Mouse (Mus musculus) NIH3T3 (cell line): ENCODE measurements at regions not wholly inside any gene's neighbourhood (a gene's known extent, or its start where the extent isn't known, plus 50 kb on each side); places are given as distances from the start of the nearest gene placed in this dataset.
A peak's percentile ranks its signal among the peaks of the same experiment; 100 is the strongest.

Experiments
- DNase-seq: peaks from one replicate; pipeline ENCODE4 v3.0.0-alpha.2; 2012; ENCODE audit warnings: low read depth

GRCm38 (mm10) chr10:43712657-43713056, 134.6 kb downstream of the Cd24a start:
- no peak for DNase-seq

- no peak for DNase-seq
Measured at GRCm38 (mm10) chr10:43718768-43719167, 140.7 kb downstream of the Cd24a start.

- no peak for DNase-seq
Measured at GRCm38 (mm10) chr10:43721356-43721755, 143.3 kb downstream of the Cd24a start.

GRCm38 (mm10) chr10:43722164-43722563, 144.1 kb downstream of the Cd24a start:
- DNase-seq: no peak

- peak; percentile 81 for DNase-seq
Measured at GRCm38 (mm10) chr10:43722711-43723614, 144.9 kb downstream of the Cd24a start.

GRCm38 (mm10) chr10:43723615-43723937, 145.5 kb downstream of the Cd24a start:
- DNase-seq: no peak

GRCm38 (mm10) chr10:43727746-43728145, 149.7 kb downstream of the Cd24a start:
- no peak for DNase-seq

GRCm38 (mm10) chr10:43729184-43729583, 151.1 kb downstream of the Cd24a start:
- DNase-seq: no peak

- DNase-seq: no peak
Measured at GRCm38 (mm10) chr10:43733618-43734415, 155.7 kb downstream of the Cd24a start.

- no peak for DNase-seq
Measured at GRCm38 (mm10) chr10:43739181-43739580, 161.1 kb downstream of the Cd24a start.

GRCm38 (mm10) chr10:43739718-43740117, 161.6 kb downstream of the Cd24a start:
- DNase-seq: no peak

- DNase-seq: peak; percentile 20
Measured at GRCm38 (mm10) chr10:43740204-43740865, 161.2 kb downstream of the Qrsl1 start.

GRCm38 (mm10) chr10:43741361-43742084, 160.0 kb downstream of the Qrsl1 start:
- no peak for DNase-seq

- no peak for DNase-seq
Measured at GRCm38 (mm10) chr10:43742085-43743054, 159.2 kb downstream of the Qrsl1 start.

- no peak for DNase-seq
Measured at GRCm38 (mm10) chr10:43743188-43744120, 158.1 kb downstream of the Qrsl1 start.

- DNase-seq: peak; percentile 41
Measured at GRCm38 (mm10) chr10:43745931-43746630, 155.5 kb downstream of the Qrsl1 start.

GRCm38 (mm10) chr10:43746631-43747001, 154.9 kb downstream of the Qrsl1 start:
- no peak for DNase-seq

- no peak for DNase-seq
Measured at GRCm38 (mm10) chr10:43747541-43747940, 154.0 kb downstream of the Qrsl1 start.

- no peak for DNase-seq
Measured at GRCm38 (mm10) chr10:43748300-43748699, 153.2 kb downstream of the Qrsl1 start.
